Mouse (Mus musculus): Measurements from ENCODE around the gene Trap1. TPM values are rescaled to one million over a fixed set of nuclear protein-coding genes. Genes with fewer than 3 reads are reported as not detected.
"Not testable (repeated sequence)": the region's sequence is repeated elsewhere in the genome, so short reads cannot be mapped to it uniquely, and the experiment has no call there.

Trap1 gene
- polyA plus RNA-seq, 1 experiment, result 77.7 TPM

DNA sequence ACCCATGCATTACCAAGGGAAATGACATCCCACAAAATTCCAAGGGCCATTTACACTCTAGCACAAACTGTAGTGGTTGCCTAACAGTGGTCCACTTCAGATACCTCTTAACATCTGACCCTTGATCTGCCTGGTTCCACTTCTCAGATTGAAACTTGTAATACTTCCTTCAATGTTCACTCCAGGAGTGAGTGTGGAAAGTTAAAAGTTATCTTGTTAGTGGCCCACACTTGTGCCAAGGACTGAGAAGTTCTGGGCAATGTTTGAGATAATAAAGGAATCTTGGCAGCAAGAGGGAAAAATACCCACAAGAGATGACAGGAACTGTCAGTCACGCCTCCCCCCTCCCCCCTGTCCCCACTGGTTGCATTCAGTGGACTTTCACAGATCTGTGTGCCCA lies 2.0 kb upstream of the Trap1 start:
- Histone ChIP-seq H3K4me1 (ENCODE audit: control insufficient read depth, insufficient read depth, low read length) (peaks cover 4% of the 10 kb centered on the region; the same call in 1 of the 2 replicates), H3K27ac (ENCODE audit: insufficient read depth, low read length) (no peak overlapping the region), H3K4me3 (ENCODE audit: insufficient read depth, low read length) (no peak overlapping the region)
- TF ChIP-seq CTCF (IDR thresholded peaks at IDR 0.05; ENCODE audit: extremely low read depth, insufficient read depth, low read length) (no peak), POLR2A (IDR thresholded peaks at IDR 0.05; ENCODE audit: extremely low read depth, insufficient read depth, low read length) (no peak)

DNA sequence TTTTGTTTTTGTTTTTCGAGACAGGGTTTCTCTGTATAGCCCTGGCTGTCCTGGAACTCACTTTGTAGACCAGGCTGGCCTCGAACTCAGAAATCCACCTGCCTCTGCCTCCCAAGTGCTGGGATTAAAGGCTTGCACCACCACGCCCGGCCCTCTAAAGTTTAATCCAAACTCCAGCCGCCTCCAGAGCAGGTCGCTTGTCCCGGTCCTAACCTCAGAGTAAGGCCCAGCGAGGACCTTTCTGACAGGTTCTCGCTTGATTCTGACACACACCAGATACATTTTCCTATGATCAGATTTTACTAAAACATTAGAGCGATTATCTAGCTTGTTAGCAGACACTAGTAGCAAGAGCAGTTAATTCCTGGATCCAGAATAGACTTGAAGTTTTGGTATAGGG lies 675 bp upstream of the Trap1 start:
- H3K27ac ChIP-seq (ENCODE audit: insufficient read depth, low read length); H3K4me1 ChIP-seq (ENCODE audit: control insufficient read depth, insufficient read depth, low read length): not testable (repeated sequence)
- H3K4me3 ChIP-seq (ENCODE audit: insufficient read depth, low read length), result peak overlapping the region; percentile 73; the same call in 1 of the 2 replicates

DNA sequence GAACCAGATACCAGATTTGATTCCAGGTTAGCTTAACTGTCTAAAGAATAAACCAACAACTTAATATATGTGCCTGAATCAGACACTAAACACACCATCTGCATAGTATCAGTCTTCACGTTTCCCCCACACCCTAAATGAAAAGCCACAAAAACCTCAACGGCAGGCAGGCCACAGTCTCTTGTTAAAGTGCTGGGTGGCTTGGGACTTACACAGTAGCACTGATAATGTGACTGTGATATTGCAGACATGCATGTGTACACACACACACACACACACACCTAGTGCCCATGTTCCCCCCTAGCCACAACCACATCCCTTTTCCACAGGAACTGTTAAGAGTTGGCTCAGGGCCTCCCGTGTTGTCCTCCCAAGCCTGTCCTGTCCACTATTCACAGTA lies 2.8 kb downstream of the Trap1 start:
- Histone ChIP-seq H3K27ac (ENCODE audit: insufficient read depth, low read length) (no peak overlapping the region), H3K4me3 (ENCODE audit: insufficient read depth, low read length) (no peak overlapping the region), H3K4me1 (ENCODE audit: control insufficient read depth, insufficient read depth, low read length) (peaks cover 4% of the 10 kb centered on the region; the same call in 1 of the 2 replicates)
- TF ChIP-seq CTCF (IDR thresholded peaks at IDR 0.05; ENCODE audit: extremely low read depth, insufficient read depth, low read length), result no peak
- TF ChIP-seq POLR2A (IDR thresholded peaks at IDR 0.05; ENCODE audit: extremely low read depth, insufficient read depth, low read length), result no peak

DNA sequence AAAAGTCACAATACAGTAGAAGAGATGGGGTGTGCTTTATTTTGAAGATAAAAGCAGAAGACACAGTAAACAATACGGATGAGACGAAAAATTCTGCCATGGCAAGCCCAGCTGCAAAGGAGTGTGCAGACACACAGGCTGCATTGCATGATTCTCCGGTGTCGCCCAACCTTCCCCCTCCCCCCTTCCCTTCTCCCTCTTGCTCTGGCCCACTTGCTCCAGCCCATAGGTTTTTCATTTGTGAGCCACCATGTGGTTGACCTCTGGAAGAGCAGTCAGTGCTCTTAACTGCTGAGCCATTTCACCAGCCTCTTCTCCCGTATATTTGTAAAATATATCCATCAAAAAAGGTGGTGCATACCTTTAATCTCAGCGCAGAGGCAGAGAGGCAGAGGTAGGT lies 3.3 kb downstream of the Trap1 start:
- H3K27ac ChIP-seq (ENCODE audit: insufficient read depth, low read length), result no peak overlapping the region
- H3K4me3 ChIP-seq (ENCODE audit: insufficient read depth, low read length), result no peak overlapping the region
- no peak for TF ChIP-seq POLR2A (IDR thresholded peaks at IDR 0.05; ENCODE audit: extremely low read depth, insufficient read depth, low read length)
- no peak for TF ChIP-seq CTCF (IDR thresholded peaks at IDR 0.05; ENCODE audit: extremely low read depth, insufficient read depth, low read length)
- peaks cover 4% of the 10 kb centered on the region; the same call in 1 of the 2 replicates for H3K4me1 ChIP-seq (ENCODE audit: control insufficient read depth, insufficient read depth, low read length)

DNA sequence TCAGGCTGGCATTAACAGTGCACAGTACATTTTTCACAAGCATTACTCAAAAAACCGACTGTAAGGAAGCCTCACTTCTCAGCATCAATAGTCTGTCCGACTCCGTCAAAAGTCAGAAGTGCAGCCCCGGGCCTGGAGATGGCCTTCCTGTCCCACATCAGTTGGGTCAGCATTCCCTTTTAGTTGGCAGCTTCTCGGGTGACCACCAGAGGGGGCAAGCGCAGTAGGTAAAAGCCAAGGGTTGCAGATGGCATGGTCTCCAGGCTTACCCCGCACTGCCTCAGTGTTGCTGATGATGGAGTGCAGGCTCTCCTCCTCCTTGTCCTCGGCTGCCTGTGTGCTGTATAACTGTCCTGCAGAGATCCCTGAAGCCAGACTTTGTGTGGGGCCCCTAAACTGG lies 9.0 kb downstream of the Trap1 start:
- TF ChIP-seq CTCF (IDR thresholded peaks at IDR 0.05; ENCODE audit: extremely low read depth, insufficient read depth, low read length), result peak; percentile 51
- TF ChIP-seq POLR2A (IDR thresholded peaks at IDR 0.05; ENCODE audit: extremely low read depth, insufficient read depth, low read length), result no peak
- Histone ChIP-seq H3K4me3 (ENCODE audit: insufficient read depth, low read length) (no peak overlapping the region), H3K27ac (ENCODE audit: insufficient read depth, low read length) (no peak overlapping the region), H3K4me1 (ENCODE audit: control insufficient read depth, insufficient read depth, low read length) (no peaks in the 10 kb centered on the region)

DNA sequence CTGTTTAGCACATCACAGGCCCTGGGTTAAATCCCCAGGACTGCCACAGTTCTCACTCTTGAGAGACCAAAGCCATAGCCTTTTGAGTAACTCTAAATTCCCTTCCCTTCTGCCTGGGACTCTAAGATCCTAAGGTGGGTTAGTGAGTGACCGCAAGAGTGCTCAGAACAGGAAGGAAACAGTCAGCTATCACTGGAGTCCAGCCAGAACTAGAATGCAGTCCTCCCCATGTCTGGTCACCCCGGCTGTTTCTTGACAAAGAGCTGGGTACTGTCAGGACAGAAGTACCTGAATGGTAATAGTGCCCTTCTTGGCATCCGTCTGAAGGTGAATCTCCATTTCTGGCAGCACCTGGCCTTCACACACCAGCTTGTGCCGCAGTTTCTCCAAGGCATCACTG lies 12.7 kb downstream of the Trap1 start:
- TF ChIP-seq CTCF (IDR thresholded peaks at IDR 0.05; ENCODE audit: extremely low read depth, insufficient read depth, low read length) (no peak), POLR2A (IDR thresholded peaks at IDR 0.05; ENCODE audit: extremely low read depth, insufficient read depth, low read length) (no peak)
- H3K4me3 ChIP-seq (ENCODE audit: insufficient read depth, low read length), result no peak overlapping the region
- H3K27ac ChIP-seq (ENCODE audit: insufficient read depth, low read length), result no peak overlapping the region
- no peaks in the 10 kb centered on the region for H3K4me1 ChIP-seq (ENCODE audit: control insufficient read depth, insufficient read depth, low read length)

DNA sequence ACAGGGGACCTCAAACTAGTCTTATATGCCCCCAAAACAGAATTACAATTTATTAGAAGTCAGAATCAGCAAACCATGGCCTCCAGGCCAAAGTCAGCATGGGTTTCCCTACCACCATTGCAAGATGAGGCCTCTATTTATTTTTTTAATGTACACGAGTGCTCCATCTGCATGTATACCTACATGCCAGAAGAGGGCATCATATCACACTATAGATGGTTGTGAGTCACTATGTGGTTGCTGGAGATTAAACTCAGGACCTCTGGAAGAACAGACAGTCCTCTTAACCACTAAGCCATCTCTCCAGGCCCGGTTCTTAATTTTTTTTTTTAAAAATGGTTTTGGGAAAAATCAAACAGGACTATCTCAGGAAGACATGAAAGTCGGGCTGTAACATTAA lies 23.8 kb downstream of the Trap1 start:
- no peak overlapping the region for H3K27ac ChIP-seq (ENCODE audit: insufficient read depth, low read length)
- no peak for TF ChIP-seq POLR2A (IDR thresholded peaks at IDR 0.05; ENCODE audit: extremely low read depth, insufficient read depth, low read length)
- TF ChIP-seq CTCF (IDR thresholded peaks at IDR 0.05; ENCODE audit: extremely low read depth, insufficient read depth, low read length), result no peak
- H3K4me1 ChIP-seq (ENCODE audit: control insufficient read depth, insufficient read depth, low read length), result no peaks in the 10 kb centered on the region
- H3K4me3 ChIP-seq (ENCODE audit: insufficient read depth, low read length), result no peak overlapping the region

DNA sequence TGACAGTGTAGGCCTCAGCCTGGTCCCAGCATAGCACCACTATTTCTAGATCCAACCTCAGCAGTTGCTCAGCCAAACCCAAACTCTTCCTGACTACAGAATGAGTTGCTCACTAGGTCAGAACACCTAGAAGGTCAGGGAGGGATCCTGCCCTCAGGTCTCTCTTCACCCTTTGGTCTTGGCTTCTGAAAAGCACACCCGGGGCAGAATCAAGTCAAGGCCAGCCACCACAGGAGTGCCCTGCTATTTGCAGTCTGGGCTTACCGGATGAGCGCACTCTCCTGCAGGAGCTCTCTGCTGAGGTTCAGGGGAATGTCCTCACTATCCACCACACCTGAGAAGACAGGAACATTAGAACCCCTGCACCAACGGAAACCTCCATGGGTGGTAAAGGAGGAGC lies 25.0 kb downstream of the Trap1 start:
- Histone ChIP-seq H3K27ac (ENCODE audit: insufficient read depth, low read length) (no peak overlapping the region), H3K4me3 (ENCODE audit: insufficient read depth, low read length) (no peak overlapping the region), H3K4me1 (ENCODE audit: control insufficient read depth, insufficient read depth, low read length) (no peaks in the 10 kb centered on the region)
- no peak for TF ChIP-seq CTCF (IDR thresholded peaks at IDR 0.05; ENCODE audit: extremely low read depth, insufficient read depth, low read length)

DNA sequence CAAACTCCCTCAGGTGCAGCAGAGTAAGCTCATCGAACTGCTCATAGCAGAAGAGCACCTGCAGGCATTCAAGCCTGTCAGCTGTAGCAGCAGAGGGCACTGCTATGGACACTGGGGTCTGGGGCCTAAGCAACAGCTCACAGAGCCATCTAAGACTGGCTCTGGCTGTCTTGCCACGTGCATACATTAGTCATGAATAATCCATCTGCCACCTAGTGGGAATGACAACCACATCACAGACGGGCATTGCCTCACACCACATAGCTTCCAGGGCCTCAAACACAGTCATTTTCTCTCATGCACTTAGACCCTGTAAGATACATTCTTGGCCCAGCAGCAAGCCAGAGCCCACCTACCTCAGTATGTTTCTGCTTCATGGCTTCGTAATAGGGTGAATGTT lies 32.1 kb downstream of the Trap1 start:
- no peaks in the 10 kb centered on the region for H3K4me1 ChIP-seq (ENCODE audit: control insufficient read depth, insufficient read depth, low read length)
- no peak overlapping the region for H3K4me3 ChIP-seq (ENCODE audit: insufficient read depth, low read length)
- no peak for TF ChIP-seq POLR2A (IDR thresholded peaks at IDR 0.05; ENCODE audit: extremely low read depth, insufficient read depth, low read length)
- no peak for TF ChIP-seq CTCF (IDR thresholded peaks at IDR 0.05; ENCODE audit: extremely low read depth, insufficient read depth, low read length)
- H3K27ac ChIP-seq (ENCODE audit: insufficient read depth, low read length), result no peak overlapping the region

DNA sequence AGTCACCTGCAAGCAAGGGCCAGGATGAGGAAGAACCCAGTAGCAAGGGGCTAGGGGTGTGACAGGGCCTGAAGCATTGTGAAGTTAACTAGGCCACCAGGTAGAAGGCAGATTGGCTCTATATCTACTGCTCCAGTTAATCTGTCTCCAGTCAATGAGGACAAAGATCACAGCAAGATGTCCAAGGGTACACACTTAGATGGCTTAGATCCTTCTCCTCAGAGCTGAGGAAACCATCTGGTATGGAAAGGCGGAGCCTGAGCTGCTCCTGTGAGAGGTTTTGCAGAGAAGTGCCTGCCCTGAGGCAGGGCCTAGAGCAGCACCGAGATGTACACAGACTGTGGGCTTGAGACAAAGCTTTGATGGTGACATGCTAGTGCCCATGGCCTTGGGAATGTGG lies 33.5 kb downstream of the Trap1 start:
- Histone ChIP-seq H3K27ac (ENCODE audit: insufficient read depth, low read length) (no peak overlapping the region), H3K4me1 (ENCODE audit: control insufficient read depth, insufficient read depth, low read length) (no peaks in the 10 kb centered on the region), H3K4me3 (ENCODE audit: insufficient read depth, low read length) (no peak overlapping the region)
- TF ChIP-seq CTCF (IDR thresholded peaks at IDR 0.05; ENCODE audit: extremely low read depth, insufficient read depth, low read length) (no peak), POLR2A (IDR thresholded peaks at IDR 0.05; ENCODE audit: extremely low read depth, insufficient read depth, low read length) (no peak)

DNA sequence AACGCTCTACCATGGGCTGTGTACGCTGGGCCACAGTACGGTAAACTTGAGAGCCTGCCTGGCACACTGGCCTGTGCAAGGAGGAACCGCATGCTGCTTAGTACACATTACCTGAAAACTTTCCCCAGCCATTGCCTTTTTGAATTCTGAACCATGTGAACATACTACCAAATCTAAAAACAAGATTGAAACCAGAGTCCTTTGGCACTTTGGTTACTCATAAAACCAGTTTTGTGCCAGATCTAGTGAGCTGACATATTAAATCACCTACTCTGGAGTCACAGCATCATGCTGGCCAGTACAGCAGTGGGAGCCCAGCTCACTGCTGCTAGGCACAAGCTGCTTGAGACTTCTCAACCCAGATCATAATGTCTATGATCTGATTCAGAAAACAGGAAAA lies 36.0 kb downstream of the Trap1 start:
- Histone ChIP-seq H3K27ac (ENCODE audit: insufficient read depth, low read length) (no peak overlapping the region), H3K4me3 (ENCODE audit: insufficient read depth, low read length) (no peak overlapping the region), H3K4me1 (ENCODE audit: control insufficient read depth, insufficient read depth, low read length) (no peaks in the 10 kb centered on the region)
- TF ChIP-seq POLR2A (IDR thresholded peaks at IDR 0.05; ENCODE audit: extremely low read depth, insufficient read depth, low read length), result no peak

All from cortical plate, adult 2 months (tissue).